Mouse (Mus musculus) CH12.LX (cell line): ENCODE results near the gene Rnf6. TPM values are rescaled to one million over a fixed set of nuclear protein-coding genes. Genes with fewer than 3 reads are reported as not detected.
A peak's percentile ranks its signal among the peaks of the same experiment; 100 is the strongest.

ENCODE experiments used
- DNase-seq: peaks from one replicate; pipeline ENCODE4 v3.0.0-alpha.2; 2013; ENCODE audit errors: extremely low read depth
- H3K27ac ChIP-seq: 2 replicates; pipeline ENCODE4 v1.5.1; 2012; ENCODE audit warnings: low read depth, mild to moderate bottlenecking, control low read depth, moderate library complexity; ENCODE audit not compliant: insufficient read depth
- H3K27me3 ChIP-seq: replicated peaks from 2 replicates; pipeline ENCODE3; 2012; ENCODE audit warnings: inconsistent platforms
- H3K36me3 ChIP-seq, 2 experiments: replicated peaks in 1 of 2; 2 replicates each; pipeline versions ENCODE3 to v1.6.1; 2012; ENCODE audit warnings: inconsistent platforms in 1 of 2, low read length in 1 of 2, mild to moderate bottlenecking in 1 of 2, mixed read lengths in 1 of 2, moderate library complexity in 1 of 2; ENCODE audit not compliant: control insufficient read depth in 1 of 2, insufficient read depth in 1 of 2
- H3K4me1 ChIP-seq, 2 experiments: 2 replicates each; pipeline ENCODE4 v1.6.1; 2012; ENCODE audit warnings: inconsistent platforms in 1 of 2, moderate library complexity in 1 of 2; ENCODE audit not compliant: insufficient read depth in 2 of 2, control insufficient read depth in 1 of 2
- H3K4me2 ChIP-seq: 2 replicates; pipeline ENCODE4 v1.6.1; 2012; ENCODE audit warnings: low read depth, mild to moderate bottlenecking, control low read depth; ENCODE audit not compliant: poor library complexity, insufficient read depth, severe bottlenecking
- H3K4me3 ChIP-seq, 3 experiments: fragments of 150-350 bp in 1 of 3; sonication (generic) in 1 of 3; replicated peaks in 1 of 3; 2 replicates each; pipeline versions ENCODE3 to v1.5.1; 2011 to 2012; ENCODE audit warnings: low read depth in 2 of 3, low read length in 2 of 3, mild to moderate bottlenecking in 2 of 3, moderate library complexity in 2 of 3, control low read depth in 1 of 3, improper control_type of control experiment in 1 of 3, inconsistent platforms in 1 of 3, mixed read lengths in 1 of 3; ENCODE audit not compliant: poor library complexity in 1 of 3
- H3K79me2 ChIP-seq: replicated peaks from 2 replicates; pipeline ENCODE4 v1.6.1; 2012; ENCODE audit warnings: mild to moderate bottlenecking, moderate library complexity; ENCODE audit not compliant: control insufficient read depth, poor library complexity, insufficient read depth, severe bottlenecking; ENCODE audit errors: extremely low read depth
- H3K9ac ChIP-seq: 2 replicates; pipeline ENCODE4 v1.6.1; 2012; ENCODE audit warnings: low read depth, mild to moderate bottlenecking, control low read depth, moderate library complexity; ENCODE audit not compliant: insufficient read depth
- H3K9me3 ChIP-seq: replicated peaks from 2 replicates; pipeline ENCODE3; 2012; ENCODE audit warnings: low read length, inconsistent platforms, mixed read lengths
- CTCF ChIP-seq, 2 experiments: IDR thresholded peaks in 1 of 2; conservative IDR thresholded peaks in 1 of 2; 2 replicates each; pipeline ENCODE4 v1.5.1; 2011 to 2012; ENCODE audit warnings: low read depth in 2 of 2, low read length in 2 of 2, improper control_type of control experiment in 1 of 2, inconsistent platforms in 1 of 2, mild to moderate bottlenecking in 1 of 2, moderate library complexity in 1 of 2
- EP300 ChIP-seq: IDR thresholded peaks from 2 replicates; pipeline ENCODE4 v1.6.1; 2011; ENCODE audit warnings: low read length, improper control_type of control experiment
- ETS1 ChIP-seq: conservative IDR thresholded peaks from 2 replicates; pipeline ENCODE4 v1.6.1; 2012; ENCODE audit warnings: low read depth, mild to moderate bottlenecking, inconsistent platforms, low read length, improper control_type of control experiment, moderate library complexity
- GABPA ChIP-seq: IDR thresholded peaks from 2 replicates; pipeline ENCODE4 v1.6.1; 2012; ENCODE audit warnings: low read depth, low read length, improper control_type of control experiment, inconsistent platforms; ENCODE audit not compliant: insufficient replicate concordance
- HCFC1 ChIP-seq: IDR thresholded peaks from 2 replicates; pipeline ENCODE4 v1.6.1; 2012; ENCODE audit warnings: low read depth, mild to moderate bottlenecking, inconsistent platforms, low read length, improper control_type of control experiment
- JUN ChIP-seq: IDR thresholded peaks from 2 replicates; pipeline ENCODE4 v1.6.1; 2011; ENCODE audit warnings: low read depth, mild to moderate bottlenecking, low read length, improper control_type of control experiment, moderate library complexity; ENCODE audit not compliant: insufficient read depth
- JUND ChIP-seq: conservative IDR thresholded peaks from 2 replicates; pipeline ENCODE4 v1.6.1; 2011; ENCODE audit warnings: low read depth, low read length, improper control_type of control experiment
- MAX ChIP-seq: IDR thresholded peaks from 2 replicates; pipeline ENCODE4 v1.6.1; 2011; ENCODE audit warnings: low read length, improper control_type of control experiment
- MXI1 ChIP-seq: IDR thresholded peaks from 2 replicates; pipeline ENCODE4 v1.6.1; 2011; ENCODE audit warnings: mild to moderate bottlenecking, low read depth, low read length, improper control_type of control experiment
- NELFE ChIP-seq: IDR thresholded peaks from 2 replicates; pipeline ENCODE4 v1.6.1; 2011; ENCODE audit warnings: low read depth, low read length, improper control_type of control experiment
- PAX5 ChIP-seq: IDR thresholded peaks from 2 replicates; pipeline ENCODE4 v1.6.1; 2012; ENCODE audit warnings: low read length, inconsistent platforms, mixed read lengths
- POLR2A ChIP-seq: IDR thresholded peaks from 2 replicates; pipeline ENCODE4 v1.6.1; 2011; ENCODE audit warnings: low read depth, mild to moderate bottlenecking, improper control_type of control experiment, low read length
- POLR2AphosphoS2 ChIP-seq: IDR thresholded peaks from 2 replicates; pipeline ENCODE4 v1.6.1; 2011; ENCODE audit warnings: low read depth, low read length, improper control_type of control experiment
- SIN3A ChIP-seq: IDR thresholded peaks from 2 replicates; pipeline ENCODE4 v1.6.1; 2012; ENCODE audit warnings: low read length, improper control_type of control experiment, inconsistent platforms
- SMC3 ChIP-seq: IDR thresholded peaks from 2 replicates; pipeline ENCODE4 v1.6.1; 2011; ENCODE audit warnings: low read depth, low read length, improper control_type of control experiment
- TBP ChIP-seq: conservative IDR thresholded peaks from 2 replicates; pipeline ENCODE4 v1.6.1; 2011; ENCODE audit warnings: low read depth, low read length, improper control_type of control experiment
- UBTF ChIP-seq: IDR thresholded peaks from 2 replicates; pipeline ENCODE4 v1.6.1; 2012; ENCODE audit warnings: low read depth, mild to moderate bottlenecking, inconsistent platforms, low read length, improper control_type of control experiment, moderate library complexity
- USF1 ChIP-seq: IDR thresholded peaks from 2 replicates; pipeline ENCODE4 v1.6.1; 2014; ENCODE audit warnings: low read depth, mild to moderate bottlenecking, inconsistent platforms, low read length, improper control_type of control experiment
- ZKSCAN1 ChIP-seq: IDR thresholded peaks from 2 replicates; pipeline ENCODE4 v1.6.1; 2012; ENCODE audit warnings: low read depth, inconsistent platforms, low read length, improper control_type of control experiment, borderline replicate concordance
- dilution Hi-C: fragments of 300-500 bp; cut with MboI; formaldehyde crosslinking; loops from 2 replicates; pipeline ENCODE4 v1.14.3; 2020; ENCODE audit warnings: low sequenced_read_pairs; ENCODE audit not compliant: extremely low pct_unique_long_range_greater_than_20kb, extremely low pct_ligation_motif_present
- in situ Hi-C: fragments of 300-500 bp; cut with MboI; formaldehyde crosslinking; loops from 3 replicates; pipeline ENCODE4 v1.14.3; 2019; ENCODE audit warnings: low sequenced_read_pairs, low pct_ligation_motif_present, low pct_unique_long_range_greater_than_20kb, mixed read lengths
- polyA plus RNA-seq: library from polyadenylated mRNA; unstranded; fragments of >175 nt; gene quantifications from 2 replicates; pipeline ENCODE4 v1.2.1, GENCODE M21; 2012; ENCODE audit warnings: low read depth; ENCODE audit not compliant: insufficient read length
- total RNA-seq, 2 experiments: library from RNA; depleted of rRNA; stranded (reverse); fragments of 300-350 nt in 1 of 2; fragments of >200 nt in 1 of 2; gene quantifications; 2 replicates each; pipeline ENCODE4 v1.2.3; 2012 to 2014

Rnf6 gene
- total and polyA plus RNA-seq, 3 experiments = 15.9 to 22.7 (median 20.7) TPM

DNA sequence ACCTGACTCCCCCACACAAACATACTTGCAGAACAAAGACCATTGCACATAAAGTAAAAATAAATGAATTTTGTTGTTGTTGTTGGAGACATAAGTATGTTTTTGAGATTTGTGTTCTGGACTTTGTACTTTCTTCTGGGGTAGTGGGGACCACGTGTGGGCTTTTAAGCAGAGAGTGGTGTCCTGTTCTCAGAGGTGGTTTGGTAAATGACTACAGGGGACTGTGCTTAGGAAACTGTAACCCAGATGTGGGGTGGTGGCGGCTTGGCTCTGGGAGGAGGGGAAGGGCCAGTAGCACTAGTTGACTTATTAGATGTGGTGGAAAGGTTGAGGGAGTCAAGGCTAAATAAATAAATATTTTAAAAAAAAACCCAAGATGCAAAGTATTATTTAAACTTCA lies 19.4 kb upstream of the Rnf6 start:
- Histone ChIP-seq H3K4me3 (no peak overlapping the region), H3K27ac (no peak overlapping the region), H3K36me3 (peaks cover 3 to 61% of the 10 kb centered on the region in 2 experiments), H3K79me2 (peaks cover 73% of the 10 kb centered on the region), H3K9me3 (no peaks in the 10 kb centered on the region), H3K9ac (no peak overlapping the region), H3K4me2 (no peak overlapping the region), H3K27me3 (no peaks in the 10 kb centered on the region), H3K4me1 (peaks cover 2 to 33% of the 10 kb centered on the region in 2 experiments; a peak in 2 of 4 replicates)
- dilution Hi-C loops = no loop called here
- in situ Hi-C loops = no loop called here
- TF ChIP-seq SMC3 (no peak), MXI1 (no peak), NELFE (no peak), JUN (no peak), USF1 (no peak), SIN3A (no peak), GABPA (no peak), MAX (no peak), POLR2A (no peak), PAX5 (no peak), EP300 (no peak), HCFC1 (no peak), CTCF (conservative IDR thresholded peaks at IDR 0.05 in 1 of 2, IDR thresholded peaks at IDR 0.05 in 1 of 2; ENCODE audit: low read depth in 2 of 2, low read length in 2 of 2) (no peak), ETS1 (no peak)
- DNase-seq = no peak

DNA sequence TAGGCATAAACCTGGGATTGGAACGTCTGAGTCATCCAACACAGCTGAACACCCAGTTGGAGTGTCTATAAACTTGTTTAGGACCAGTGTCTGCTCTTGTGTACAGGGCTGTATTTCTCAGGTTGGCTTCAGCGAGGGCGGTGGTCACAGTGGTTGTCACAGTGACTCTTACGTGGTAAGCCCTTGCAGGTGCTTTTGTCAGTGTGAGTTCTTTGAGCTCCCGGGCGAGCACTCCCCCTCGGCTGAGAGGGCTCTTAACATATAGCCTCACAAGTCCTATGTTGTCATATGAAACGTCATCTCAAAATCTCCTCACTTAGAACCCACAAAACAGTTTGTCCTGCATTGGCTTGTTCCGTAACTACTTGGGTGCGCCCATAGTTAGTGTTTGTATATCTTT lies 16.9 kb upstream of the Rnf6 start:
- Histone ChIP-seq H3K9ac (no peak overlapping the region), H3K36me3 (peaks cover 6 to 58% of the 10 kb centered on the region in 2 experiments), H3K79me2 (peaks cover 80% of the 10 kb centered on the region), H3K4me1 (peaks cover 2 to 37% of the 10 kb centered on the region in 2 experiments; a peak in 2 of 4 replicates), H3K27me3 (no peaks in the 10 kb centered on the region), H3K4me3 (no peak overlapping the region), H3K4me2 (no peak overlapping the region), H3K9me3 (no peaks in the 10 kb centered on the region), H3K27ac (no peak overlapping the region)
- in situ Hi-C loops (no loop called here), dilution Hi-C loops (no loop called here)
- TF ChIP-seq ZKSCAN1 = no peak
- no peak for TF ChIP-seq MXI1
- 0 out of 2 replicates have a peak, but pooled peaks have one; percentile 32 for TF ChIP-seq EP300
- no peak for TF ChIP-seq UBTF
- TF ChIP-seq POLR2AphosphoS2 = no peak
- TF ChIP-seq TBP = no peak
- peak; percentile 48; the same call in 1 of the 2 replicates for TF ChIP-seq JUND
- no peak for DNase-seq
